Mouse (Mus musculus) midbrain, embryonic 13.5 days (tissue): ENCODE results near the gene Olfr1280. TPM values are rescaled to one million over a fixed set of nuclear protein-coding genes. Genes with fewer than 3 reads are reported as not detected.
"Not testable (repeated sequence)": the region's sequence is repeated elsewhere in the genome, so short reads cannot be mapped to it uniquely, and the experiment has no call there.

ENCODE experiments used
- ATAC-seq: fragments of 200-750 bp; cut with Nextera tagmentation; 2 replicates; pipeline ENCODE4 v1.8.0; 2017; ENCODE audit warnings: mild to moderate bottlenecking, moderate TSS enrichment, moderate library complexity
- H3K27ac ChIP-seq: fragments of 300-500 bp; sonication (generic); 2 replicates; pipeline ENCODE4 v1.5.1; 2015; ENCODE audit warnings: inconsistent platforms, mild to moderate bottlenecking, moderate library complexity
- H3K27me3 ChIP-seq: fragments of 300-500 bp; sonication (generic); 2 replicates; pipeline ENCODE4 v1.6.1; 2015; ENCODE audit warnings: mild to moderate bottlenecking, inconsistent platforms
- H3K36me3 ChIP-seq: fragments of 300-500 bp; sonication (generic); 2 replicates; pipeline ENCODE4 v1.6.1; 2015; ENCODE audit warnings: mild to moderate bottlenecking, inconsistent platforms
- H3K4me1 ChIP-seq: fragments of 300-500 bp; sonication (generic); replicated peaks from 2 replicates; pipeline ENCODE4 v1.6.1; 2015; ENCODE audit warnings: inconsistent platforms
- H3K4me2 ChIP-seq: fragments of 300-500 bp; sonication (generic); replicated peaks from 2 replicates; pipeline ENCODE4 v1.6.1; 2015; ENCODE audit warnings: moderate library complexity, mild to moderate bottlenecking, inconsistent platforms
- H3K4me3 ChIP-seq: fragments of 300-500 bp; sonication (generic); replicated peaks from 2 replicates; pipeline ENCODE4 v1.5.1; 2015; ENCODE audit warnings: mild to moderate bottlenecking, inconsistent platforms
- H3K9ac ChIP-seq: fragments of 300-500 bp; sonication (generic); replicated peaks from 2 replicates; pipeline ENCODE4 v1.6.1; 2015; ENCODE audit warnings: mild to moderate bottlenecking, inconsistent platforms
- H3K9me3 ChIP-seq: fragments of 300-500 bp; sonication (generic); 2 replicates; pipeline ENCODE4 v1.6.1; 2016; ENCODE audit warnings: mild to moderate bottlenecking, inconsistent platforms
- WGBS: fragments of 180-500 bp; shearing (Covaris S2); methylation state at CpG from one replicate; pipeline ENCODE4 v1.1.7; 2015; 5-methylcytosine and 5-hydroxymethylcytosine counted together
- polyA plus RNA-seq: library from polyadenylated mRNA; unstranded; fragments of >200 nt; fragmentation: Nextera tagmentation; extraction: Ambion mirVana; gene quantifications from 2 replicates; pipeline ENCODE4 v1.2.1, GENCODE M21; 2015

Olfr1280 gene
- not detected in 2 replicates for polyA plus RNA-seq

DNA sequence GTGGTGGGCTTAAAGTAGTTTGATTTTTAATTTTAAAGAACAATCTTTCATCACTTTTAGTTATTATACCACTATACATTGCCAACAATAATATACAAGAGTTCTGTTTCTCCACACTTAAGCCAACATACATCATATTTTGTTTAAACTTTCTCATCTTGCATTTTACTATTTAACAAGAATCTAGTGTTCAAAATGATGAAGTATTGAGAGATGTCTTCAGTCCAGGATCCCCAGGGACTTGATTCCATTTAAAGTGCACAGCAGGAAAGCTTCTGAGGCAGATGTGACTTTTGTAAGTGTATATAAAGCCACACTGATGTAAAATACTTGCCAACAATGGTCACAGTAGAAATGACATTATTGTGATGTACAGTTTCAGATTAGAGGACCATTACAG lies at the start of gene Olfr1280:
TSS of gene Olfr1280 (plus strand) at position 301 of the 400 bp plus-strand sequence.
- Histone ChIP-seq H3K4me2 (no peak within 1 kb of the TSS), H3K27me3 (no peaks in the 10 kb centered on the region), H3K4me1 (no peaks in the 10 kb centered on the region), H3K4me3 (no peak within 1 kb of the TSS), H3K36me3 (no peaks in the 10 kb centered on the region), H3K9ac (no peak within 1 kb of the TSS), H3K27ac (no peak within 1 kb of the TSS), H3K9me3 (no peaks in the 10 kb centered on the region)
- no peak for ATAC-seq

DNA sequence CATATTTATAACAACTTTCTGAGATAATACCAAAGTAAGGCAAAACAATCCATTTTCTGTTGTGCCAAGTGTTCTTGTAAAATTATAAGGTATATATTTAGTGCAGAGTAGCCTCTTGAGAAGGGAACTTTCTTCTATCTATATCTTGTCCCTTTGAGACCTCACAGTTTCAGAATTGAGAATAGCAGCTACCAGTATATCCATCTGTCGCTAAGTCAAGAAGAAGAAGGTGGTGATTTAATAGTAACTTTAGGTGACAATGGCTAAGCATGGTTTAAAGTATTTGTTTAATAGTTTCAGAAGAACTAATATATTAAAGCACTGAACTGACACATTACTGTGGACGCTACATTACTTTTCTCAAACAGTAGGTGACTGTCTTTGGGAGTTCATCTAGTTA lies 39.8 kb upstream of the Olfr1280 start, which contains the start of gene Olfr1277:
TSS of gene Olfr1277 (minus strand) at position 101 of the 400 bp plus-strand sequence.
- Histone ChIP-seq H3K4me2 (no peak within 1 kb of the TSS), H3K9ac (no peak within 1 kb of the TSS), H3K4me1 (no peaks in the 10 kb centered on the region), H3K36me3 (no peaks in the 10 kb centered on the region), H3K9me3 (no peaks in the 10 kb centered on the region), H3K27ac (no peak within 1 kb of the TSS), H3K4me3 (no peak within 1 kb of the TSS), H3K27me3 (no peaks in the 10 kb centered on the region)
- 84% methylated on average over 2 of the region's 2 CpGs for WGBS
- no peak for ATAC-seq

GRCm38 (mm10) chr2:111289836-111290235 lies 24.0 kb upstream of the Olfr1280 start, which contains the start of gene Olfr1278:
Gene Olfr1278, plus strand, starts transcription at chr2:111290136.
- Histone ChIP-seq H3K4me1 (no peaks in the 10 kb centered on the region), H3K27ac (no peak within 1 kb of the TSS), H3K36me3 (no peaks in the 10 kb centered on the region), H3K27me3 (no peaks in the 10 kb centered on the region), H3K9ac (no peak within 1 kb of the TSS), H3K4me3 (no peak within 1 kb of the TSS), H3K9me3 (no peaks in the 10 kb centered on the region), H3K4me2 (no peak within 1 kb of the TSS)
- ATAC-seq = no peak

DNA sequence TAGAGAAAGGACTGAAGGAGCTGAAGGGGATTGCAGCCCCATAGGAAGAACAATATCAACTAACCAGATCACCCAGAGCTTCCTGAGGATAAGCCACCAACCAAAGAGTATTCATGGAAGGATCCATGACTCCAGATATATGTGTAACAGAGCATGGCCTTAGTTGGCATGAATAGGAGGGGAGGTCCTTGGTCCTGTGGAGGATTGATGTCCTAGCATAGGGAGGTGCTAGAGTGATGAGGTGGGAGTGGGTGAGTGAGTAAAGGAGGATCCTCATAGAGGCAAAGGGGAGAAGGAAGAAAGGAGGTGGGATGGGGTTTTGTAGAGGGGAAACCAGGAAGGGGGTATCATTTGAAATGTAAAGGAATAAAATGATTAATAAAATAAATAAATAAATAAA lies 15.3 kb upstream of the Olfr1280 start:
- no peak for ATAC-seq
- H3K9ac ChIP-seq = no peak overlapping the region
- no peak overlapping the region for H3K4me2 ChIP-seq

DNA sequence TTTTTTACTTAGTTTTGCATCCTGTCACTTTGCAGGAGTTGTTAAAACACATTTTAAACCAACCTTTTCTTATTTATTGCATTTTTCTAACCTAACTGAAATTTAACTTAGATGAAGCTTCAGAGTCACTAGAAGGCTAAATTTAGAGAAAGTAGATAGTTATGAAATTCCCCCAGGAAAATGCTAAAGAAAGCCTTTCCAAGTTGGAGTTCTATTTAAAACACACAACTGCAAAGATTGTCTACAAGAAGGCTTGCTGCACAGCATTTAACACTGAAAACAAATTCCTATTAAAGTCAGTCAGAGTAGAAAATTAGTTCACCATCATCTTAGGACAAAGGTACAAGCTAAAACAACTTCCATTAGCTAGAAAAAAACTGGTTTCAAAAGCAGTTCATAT lies 13.4 kb upstream of the Olfr1280 start, which contains the start of gene Olfr1279:
TSS of gene Olfr1279 (plus strand) at position 262 of the 400 bp plus-strand sequence.
- Histone ChIP-seq H3K9me3 (no peaks in the 10 kb centered on the region), H3K27me3 (no peaks in the 10 kb centered on the region), H3K4me1 (no peaks in the 10 kb centered on the region), H3K9ac (no peak within 1 kb of the TSS), H3K27ac (no peak within 1 kb of the TSS), H3K4me3 (no peak within 1 kb of the TSS), H3K4me2 (no peak within 1 kb of the TSS), H3K36me3 (no peaks in the 10 kb centered on the region)
- no peak for ATAC-seq

More for the DNA sequence above, 15.3 kb upstream of the Olfr1280 start:
- no peaks in the 10 kb centered on the region for H3K9me3 ChIP-seq
- H3K4me3 ChIP-seq = no peak overlapping the region
- H3K36me3 ChIP-seq = no peaks in the 10 kb centered on the region
- no peaks in the 10 kb centered on the region for H3K4me1 ChIP-seq
- no peaks in the 10 kb centered on the region for H3K27me3 ChIP-seq
- H3K27ac ChIP-seq = no peak overlapping the region

GRCm38 (mm10) chr2:111326220-111326619 lies 12.4 kb downstream of the Olfr1280 start, which contains the start of gene Olfr1281:
Gene Olfr1281, plus strand, starts transcription at chr2:111326520.
- H3K9ac ChIP-seq = no peak within 1 kb of the TSS
- no peaks in the 10 kb centered on the region for H3K9me3 ChIP-seq
- H3K4me3 ChIP-seq = no peak within 1 kb of the TSS
- ATAC-seq = no peak
- 82% methylated on average over 2 of the region's 2 CpGs for WGBS
- no peak within 1 kb of the TSS for H3K27ac ChIP-seq
- no peaks in the 10 kb centered on the region for H3K36me3 ChIP-seq
- no peak within 1 kb of the TSS for H3K4me2 ChIP-seq
- H3K4me1 ChIP-seq = no peaks in the 10 kb centered on the region
- no peaks in the 10 kb centered on the region for H3K27me3 ChIP-seq

GRCm38 (mm10) chr2:111333721-111334120 lies 19.9 kb downstream of the Olfr1280 start:
- H3K36me3 ChIP-seq, H3K4me2 ChIP-seq, H3K9ac ChIP-seq, H3K4me3 ChIP-seq, H3K4me1 ChIP-seq, H3K27ac ChIP-seq, ATAC-seq, H3K9me3 ChIP-seq, H3K27me3 ChIP-seq: not testable (repeated sequence)
- WGBS = 90% methylated on average over 5 of the region's 5 CpGs

DNA sequence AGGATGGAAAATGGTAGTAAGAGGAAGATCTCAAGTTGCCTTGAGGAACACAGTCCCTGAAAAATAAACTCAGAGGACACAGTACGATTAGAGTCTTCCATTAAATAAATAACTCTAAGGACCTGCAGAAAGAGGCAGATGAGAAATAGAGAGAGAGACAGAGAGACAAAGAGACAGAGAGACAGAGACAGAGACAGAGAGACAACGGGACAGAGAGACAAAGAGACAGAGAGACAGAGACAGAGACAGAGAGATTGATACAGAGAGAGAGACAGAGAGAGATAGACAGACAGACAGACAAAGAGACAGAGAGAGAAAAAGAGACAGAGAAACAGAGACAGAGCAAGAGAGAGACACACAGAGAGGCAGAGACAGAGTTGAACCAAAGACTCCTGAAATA lies 22.2 kb downstream of the Olfr1280 start, which contains the start of gene Olfr1282:
TSS of gene Olfr1282 (minus strand) at position 101 of the 400 bp plus-strand sequence.
- ATAC-seq = no peak
- 86% methylated on average over 2 of the region's 2 CpGs for WGBS

GRCm38 (mm10) chr2:111366490-111366889 lies 52.7 kb downstream of the Olfr1280 start, which contains the start of gene Olfr1283:
Gene Olfr1283, plus strand, starts transcription at chr2:111366790.
- no peak within 1 kb of the TSS for H3K4me3 ChIP-seq
- H3K36me3 ChIP-seq = no peaks in the 10 kb centered on the region
- no peak for ATAC-seq
- no peaks in the 10 kb centered on the region for H3K4me1 ChIP-seq
- H3K9ac ChIP-seq = no peak within 1 kb of the TSS
- H3K4me2 ChIP-seq = no peak within 1 kb of the TSS
- H3K27me3 ChIP-seq = no peaks in the 10 kb centered on the region
- H3K9me3 ChIP-seq = no peaks in the 10 kb centered on the region
- H3K27ac ChIP-seq = no peak within 1 kb of the TSS
- WGBS = 80% methylated on average over 2 of the region's 2 CpGs

More for the DNA sequence above, 22.2 kb downstream of the Olfr1280 start, which contains the start of gene Olfr1282:
- no peak within 1 kb of the TSS for H3K4me2 ChIP-seq
- no peaks in the 10 kb centered on the region for H3K36me3 ChIP-seq
- no peak within 1 kb of the TSS for H3K9ac ChIP-seq
- H3K27me3 ChIP-seq = no peaks in the 10 kb centered on the region
- no peak within 1 kb of the TSS for H3K27ac ChIP-seq
- H3K4me1 ChIP-seq = no peaks in the 10 kb centered on the region
- no peaks in the 10 kb centered on the region for H3K9me3 ChIP-seq
- H3K4me3 ChIP-seq = no peak within 1 kb of the TSS

- no peaks in the 10 kb centered on the region for H3K9me3 ChIP-seq
- WGBS = 92% methylated on average over 1 of the region's 1 CpGs
- H3K4me1 ChIP-seq = no peaks in the 10 kb centered on the region
- ATAC-seq = no peak
- no peaks in the 10 kb centered on the region for H3K36me3 ChIP-seq
- H3K4me3 ChIP-seq = no peak within 1 kb of the TSS
- no peak within 1 kb of the TSS for H3K4me2 ChIP-seq
- no peak within 1 kb of the TSS for H3K9ac ChIP-seq
- no peak within 1 kb of the TSS for H3K27ac ChIP-seq
- no peaks in the 10 kb centered on the region for H3K27me3 ChIP-seq
Measured at GRCm38 (mm10) chr2:111375222-111375621, 61.4 kb downstream of the Olfr1280 start, which contains the start of gene Olfr1284. Gene Olfr1284, plus strand, starts transcription at chr2:111375522.

Other genes starting within 250 kb of the Olfr1280 start
- not detected in 2 replicates for gene Gm13941, start 208.0 kb upstream of the Olfr1280 start, polyA plus RNA-seq
- gene Gm15130, start 161.1 kb upstream of the Olfr1280 start, polyA plus RNA-seq = not detected in 2 replicates
- not detected in 2 replicates for gene 4930430A15Rik, start 84.4 kb upstream of the Olfr1280 start, polyA plus RNA-seq
- not detected in 2 replicates for gene Olfr1275, start 78.7 kb upstream of the Olfr1280 start, polyA plus RNA-seq
- not detected in 2 replicates for gene Olfr1276, start 59.5 kb upstream of the Olfr1280 start, polyA plus RNA-seq
- gene Olfr1277, start 39.9 kb upstream of the Olfr1280 start, polyA plus RNA-seq = not detected in 2 replicates
- not detected in 2 replicates for gene Olfr1278, start 23.9 kb upstream of the Olfr1280 start, polyA plus RNA-seq
- gene Olfr1279, start 13.4 kb upstream of the Olfr1280 start, polyA plus RNA-seq = not detected in 2 replicates
- not detected in 2 replicates for gene Olfr1281, start 12.5 kb downstream of the Olfr1280 start, polyA plus RNA-seq
- gene Olfr1282, start 22.1 kb downstream of the Olfr1280 start, polyA plus RNA-seq = not detected in 2 replicates
- not detected in 2 replicates for gene Olfr1283, start 52.8 kb downstream of the Olfr1280 start, polyA plus RNA-seq
- not detected in 2 replicates for gene Olfr1284, start 61.5 kb downstream of the Olfr1280 start, polyA plus RNA-seq
- gene Olfr1286, start 109.1 kb downstream of the Olfr1280 start, polyA plus RNA-seq = not detected in 2 replicates
- gene Olfr1287, start 135.1 kb downstream of the Olfr1280 start, polyA plus RNA-seq = not detected in 2 replicates
- gene Olfr1288, start 160.1 kb downstream of the Olfr1280 start, polyA plus RNA-seq = not detected in 2 replicates
- gene Olfr1289, start 166.8 kb downstream of the Olfr1280 start, polyA plus RNA-seq = not detected in 2 replicates
- not detected in 2 replicates for gene Olfr1290, start 179.8 kb downstream of the Olfr1280 start, polyA plus RNA-seq
- not detected in 2 replicates for gene Olfr1291-ps1, start 183.2 kb downstream of the Olfr1280 start, polyA plus RNA-seq
- not detected in 2 replicates for gene Olfr1293-ps, start 211.2 kb downstream of the Olfr1280 start, polyA plus RNA-seq
- not detected in 2 replicates for gene Olfr1294, start 226.3 kb downstream of the Olfr1280 start, polyA plus RNA-seq